Mouse (Mus musculus): ENCODE results near the gene Rnf217.

- TF ChIP-seq NRF1 (IDR thresholded peaks at IDR 0.05; ENCODE audit: low read depth, low read length) = no peak
- TF ChIP-seq IRF4 (IDR thresholded peaks at IDR 0.05; ENCODE audit: low read depth, low read length) = no peak
- TF ChIP-seq POLR2A (IDR thresholded peaks at IDR 0.05; ENCODE audit: low read depth, low read length) = no peak
- no peak for TF ChIP-seq CTCF (conservative IDR thresholded peaks at IDR 0.05 in 1 of 2, IDR thresholded peaks at IDR 0.05 in 1 of 2; ENCODE audit: low read depth in 2 of 2, low read length in 2 of 2)
- TF ChIP-seq CHD2 (IDR thresholded peaks at IDR 0.05; ENCODE audit: low read length) = no peak
- no peak for TF ChIP-seq MAX (IDR thresholded peaks at IDR 0.05; ENCODE audit: low read length)
- TF ChIP-seq TCF12 (IDR thresholded peaks at IDR 0.05; ENCODE audit: low read depth, low read length) = no peak
- no peak for TF ChIP-seq ZC3H11A (IDR thresholded peaks at IDR 0.05; ENCODE audit: low read depth, low read length)
Measured at GRCm38 (mm10) chr10:31580722-31581121, 28.3 kb downstream of the Rnf217 start.
